Mouse (Mus musculus) heart, adult 9 months (tissue): Measurements from ENCODE around the gene Gm5615.

Experiments used
- DNase-seq, 2 experiments: peaks; one replicate each; pipeline ENCODE4 v3.0.0; 2022; ENCODE audit warnings: low spot score in 2 of 2

Gene Gm5615

GRCm38 (mm10) chr9:36541863-36542262 lies at the start of gene Gm5615:
TSS of gene Gm5615 (minus strand) at chr9:36541963.
- DNase-seq, result no peak

DNA sequence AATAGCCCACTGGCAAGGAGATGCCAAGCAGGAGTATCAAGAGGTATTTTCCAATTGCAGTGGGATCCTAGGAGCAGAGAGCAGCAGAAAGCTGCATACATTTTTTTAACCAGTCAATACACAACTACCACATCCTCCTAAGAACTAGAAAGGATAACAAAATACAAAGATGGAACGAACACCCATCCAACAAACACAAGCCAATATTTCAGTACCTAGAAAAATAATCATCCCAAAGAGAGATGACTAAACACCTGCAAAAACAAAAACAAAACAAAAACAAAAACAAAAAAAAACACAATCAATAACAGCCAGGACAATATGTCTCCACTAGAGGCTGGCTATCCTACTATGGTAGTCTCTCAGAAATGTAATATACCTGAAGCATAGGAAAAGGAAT lies 40.8 kb upstream of the Gm5615 start, which contains the start of gene Gm17689:
Gene Gm17689, minus strand, starts transcription at position 101 of the 400 bp plus-strand sequence.
- no peak for DNase-seq

GRCm38 (mm10) chr9:36504211-36504610 lies 37.6 kb downstream of the Gm5615 start:
- no peak for DNase-seq

DNA sequence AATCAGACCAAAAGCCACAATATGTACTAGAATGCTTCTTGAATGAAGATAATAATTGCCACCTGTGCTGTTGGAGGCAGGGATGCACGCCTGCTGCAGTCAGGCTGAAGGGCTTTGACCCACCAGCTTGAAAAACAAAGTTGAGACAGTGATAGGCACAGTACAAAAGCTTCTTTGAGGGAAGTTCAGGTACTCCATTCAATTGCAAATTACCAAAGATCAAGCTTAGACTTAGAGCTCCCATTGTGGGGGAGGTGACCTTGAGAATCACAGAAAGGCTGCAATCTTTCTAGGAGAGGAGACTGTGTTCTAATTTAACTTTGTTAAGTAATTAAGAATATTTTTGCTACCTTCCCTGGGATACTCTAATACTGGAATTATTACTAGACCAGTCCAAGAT lies 45.9 kb downstream of the Gm5615 start:
- no peak for DNase-seq

DNA sequence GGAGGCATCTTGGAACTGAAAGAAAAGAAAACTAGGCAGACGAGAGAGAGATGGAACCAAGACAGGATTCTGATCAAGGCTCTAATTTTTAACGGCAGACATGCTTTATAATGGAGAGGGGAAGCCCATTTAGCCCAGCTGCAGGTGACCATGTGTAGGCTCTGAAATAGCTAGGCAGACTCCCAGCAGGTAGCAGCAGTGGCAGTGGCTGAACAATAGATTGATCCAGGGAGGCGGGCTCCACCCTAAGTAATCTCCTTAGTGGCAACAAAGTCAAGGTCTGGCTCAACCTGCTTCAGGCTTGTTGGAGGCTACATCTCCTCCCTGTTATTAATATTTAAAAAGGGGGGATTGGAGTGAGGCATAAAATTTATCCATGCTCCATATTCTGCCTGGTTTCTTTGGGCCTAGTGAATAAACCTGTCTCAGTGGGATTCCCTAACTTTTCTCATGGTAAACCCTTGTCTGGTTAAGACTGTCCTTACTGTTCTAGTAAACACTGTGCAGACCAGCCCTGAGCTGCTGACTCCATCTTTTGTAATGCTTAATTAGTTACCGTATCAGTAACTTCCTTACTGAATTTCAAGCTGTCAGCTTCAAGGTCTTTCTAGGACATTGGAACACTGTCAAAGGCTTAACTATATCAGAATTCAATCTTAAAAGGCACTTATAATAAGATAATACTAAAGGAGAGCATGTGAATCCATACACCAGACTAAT lies 47.1 kb downstream of the Gm5615 start:
- DNase-seq, result no peak
